Mouse (Mus musculus) left cerebral cortex, adult 2 months (tissue): Measurements from ENCODE around the gene Crkl. TPM values are rescaled to one million over a fixed set of nuclear protein-coding genes. Genes with fewer than 3 reads are reported as not detected.

Experiments
- DNase-seq, 2 experiments: peaks; one replicate each; pipeline ENCODE4 v3.0.0; 2021 to 2022; ENCODE audit warnings: low spot score in 2 of 2, mixed read lengths in 1 of 2; ENCODE audit errors: extremely low spot score in 1 of 2
- H3K27ac ChIP-seq: fragments of 200-600 bp; 2 replicates; pipeline ENCODE4 v1.8.1; 2022
- H3K4me3 ChIP-seq: fragments of 200-600 bp; 2 replicates; pipeline ENCODE4 v1.8.1; 2022
- CTCF ChIP-seq: fragments of 200-600 bp; IDR thresholded peaks from 2 replicates; pipeline ENCODE4 v1.8.1; 2022; ENCODE audit warnings: antibody characterized with exemption, mild to moderate bottlenecking, moderate library complexity
- intact Hi-C: fragments of 180-260 bp; cut with DNase I; formaldehyde crosslinking; loops from one replicate; pipeline ENCODE4 v1.15.1; 2025
- total RNA-seq, 2 experiments: library from RNA; stranded (reverse); gene quantifications; 2 replicates each; pipeline ENCODE4 v1.2.3; 2021

The Crkl gene
- total RNA-seq, 2 experiments from 2014 or later: 31.9 to 36.7 TPM

DNA sequence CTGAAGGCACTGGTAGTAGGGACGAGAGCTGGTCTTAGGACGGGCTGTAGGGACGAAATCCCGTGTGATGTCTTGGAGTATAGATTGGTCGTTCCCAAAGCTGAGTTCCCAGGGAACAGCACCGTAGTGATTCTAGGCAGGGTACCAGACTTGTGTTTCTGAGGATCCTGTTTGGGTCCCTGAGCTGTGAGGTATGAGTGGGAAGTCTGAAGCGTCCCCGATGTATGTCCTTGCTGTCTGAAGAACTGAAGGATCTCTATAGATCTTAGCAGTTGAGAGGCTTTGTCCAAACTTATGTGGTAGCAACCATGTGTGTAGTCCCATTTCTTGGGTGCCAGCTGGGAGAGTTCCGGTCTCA, 57.4 kb downstream of the Crkl start:
- intact Hi-C loops: loop anchor here (5.0 kb wide), 1 partner anchor 37 kb away; no protein-coding TSS in a partner anchor
- H3K27ac ChIP-seq: peak overlapping the region; percentile 98
- peak overlapping the region; percentile 60 for H3K4me3 ChIP-seq
- DNase-seq: no peak
- no peak for TF ChIP-seq CTCF

- H3K4me3 ChIP-seq: peak overlapping the region; percentile 60; the same call in 1 of the 2 replicates
- H3K27ac ChIP-seq: no peak overlapping the region
- no peak for TF ChIP-seq CTCF
- DNase-seq: no peak
- intact Hi-C loops: no loop called here
Observed at GRCm38 (mm10) chr16:17510143-17510542, 58.4 kb downstream of the Crkl start.

DNA sequence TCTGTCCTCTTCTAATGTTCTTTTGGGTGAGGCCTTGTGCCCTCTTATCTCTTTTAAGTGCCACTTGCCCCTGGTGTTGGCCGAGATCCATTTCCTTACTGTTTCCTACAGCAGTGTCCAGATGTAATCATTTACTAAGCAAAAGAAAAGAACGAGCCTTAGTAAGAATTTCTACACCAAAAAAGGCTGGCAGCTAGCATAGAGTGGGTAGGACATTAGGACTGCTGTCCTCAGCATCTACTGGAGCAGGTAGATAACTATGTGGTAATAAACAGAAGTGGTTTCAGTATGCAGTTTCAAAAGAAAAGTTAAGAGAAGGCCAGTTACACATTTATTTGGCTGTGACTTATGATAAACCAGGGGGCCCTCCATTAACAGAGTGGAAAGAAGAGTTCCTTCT, 58.9 kb downstream of the Crkl start:
- no peak for DNase-seq
- H3K27ac ChIP-seq: no peak overlapping the region
- intact Hi-C loops: no loop called here
- no peak for TF ChIP-seq CTCF
- H3K4me3 ChIP-seq: no peak overlapping the region

DNA sequence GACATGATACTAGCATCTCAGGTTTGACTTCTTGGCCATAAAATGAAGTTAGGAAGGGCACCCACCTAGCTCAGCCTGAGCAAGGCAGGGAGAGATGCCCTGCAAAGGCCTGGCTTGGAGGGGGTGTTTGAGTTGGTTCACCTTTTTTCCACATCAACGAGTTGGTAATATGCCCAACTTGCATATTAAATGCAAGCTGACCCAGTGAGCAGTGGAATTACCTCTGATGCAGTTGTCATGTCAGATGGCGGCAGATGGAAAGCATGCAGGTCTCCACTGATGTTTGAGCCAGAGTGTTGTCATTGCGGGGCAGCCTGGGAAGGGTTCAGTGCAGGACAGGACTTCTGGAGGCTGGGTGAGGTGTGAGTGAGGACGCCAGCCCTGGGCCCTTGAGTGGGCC, 59.6 kb downstream of the Crkl start:
- Histone ChIP-seq H3K27ac (no peak overlapping the region), H3K4me3 (no peak overlapping the region)
- no peak for TF ChIP-seq CTCF
- DNase-seq: no peak
- intact Hi-C loops: no loop called here

GRCm38 (mm10) chr16:17518910-17519309, 67.1 kb downstream of the Crkl start:
- DNase-seq: no peak
- no peak overlapping the region for H3K27ac ChIP-seq
- no peak overlapping the region for H3K4me3 ChIP-seq
- intact Hi-C loops: no loop called here
- no peak for TF ChIP-seq CTCF

DNA sequence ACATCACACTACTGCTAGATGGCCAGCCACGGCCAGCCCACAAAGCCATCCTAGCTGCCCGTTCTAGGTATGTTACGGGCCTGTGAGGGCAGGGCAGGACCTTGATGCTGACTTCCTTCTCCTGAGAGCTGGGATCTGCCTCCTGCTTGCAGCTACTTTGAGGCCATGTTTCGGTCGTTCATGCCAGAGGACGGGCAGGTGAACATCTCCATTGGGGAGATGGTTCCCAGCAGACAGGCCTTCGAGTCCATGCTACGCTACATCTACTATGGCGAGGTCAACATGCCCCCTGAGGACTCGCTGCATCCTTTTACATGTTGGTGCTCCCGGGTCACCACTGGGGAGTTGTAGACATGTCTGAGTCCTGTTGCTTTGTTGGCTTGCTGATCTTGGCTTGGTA, 72.4 kb downstream of the Crkl start:
- intact Hi-C loops: no loop called here
- TF ChIP-seq CTCF: no peak
- H3K27ac ChIP-seq: no peak overlapping the region
- no peak overlapping the region for H3K4me3 ChIP-seq
- no peak for DNase-seq

DNA sequence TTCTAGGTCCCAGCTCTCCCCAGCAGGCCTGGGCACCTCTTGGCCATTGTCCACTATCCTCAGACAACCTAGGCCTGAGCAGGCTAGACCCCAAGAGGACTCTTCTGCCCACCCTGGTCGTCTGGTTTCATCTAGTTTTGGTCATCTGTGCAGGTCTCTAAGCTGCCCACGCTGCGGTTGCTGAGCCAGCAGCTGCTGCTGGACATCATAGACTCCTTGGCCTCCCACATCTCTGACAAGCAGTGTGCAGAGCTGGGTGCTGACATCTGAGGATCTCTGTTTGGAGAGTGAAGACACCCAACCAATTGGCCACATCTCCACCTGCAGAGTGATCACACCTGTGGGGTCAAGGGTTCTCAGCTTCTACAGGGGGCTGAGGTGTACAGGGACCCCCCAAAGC, 73.7 kb downstream of the Crkl start:
- DNase-seq: no peak
- no peak overlapping the region for H3K27ac ChIP-seq
- no peak for TF ChIP-seq CTCF
- intact Hi-C loops: no loop called here
- H3K4me3 ChIP-seq: no peak overlapping the region

- DNase-seq: no peak
- TF ChIP-seq CTCF: no peak
- intact Hi-C loops: no loop called here
- Histone ChIP-seq H3K27ac (no peak overlapping the region), H3K4me3 (no peak overlapping the region)
Observed at GRCm38 (mm10) chr16:17526223-17526622, 74.4 kb downstream of the Crkl start.

DNA sequence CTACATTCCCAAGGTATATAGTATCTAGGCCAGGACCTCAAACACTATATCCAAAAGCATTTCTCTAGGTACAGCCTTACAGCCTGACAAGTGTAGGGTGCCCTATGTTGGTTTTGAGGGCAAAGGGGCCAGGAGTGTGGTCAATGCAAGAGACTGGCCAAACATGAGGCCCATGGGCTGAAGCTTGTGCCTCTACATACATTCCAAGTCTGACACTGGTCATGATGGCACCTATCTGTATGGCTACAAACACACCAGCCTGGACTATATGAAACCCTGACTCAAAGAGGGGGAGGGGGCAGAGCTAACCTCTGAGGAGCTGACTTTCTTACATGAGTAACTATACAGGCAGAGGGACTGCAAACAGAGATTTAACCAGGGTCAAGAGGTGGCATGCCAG, 75.8 kb downstream of the Crkl start:
- intact Hi-C loops: no loop called here
- DNase-seq: no peak
- no peak overlapping the region for H3K4me3 ChIP-seq
- TF ChIP-seq CTCF: no peak
- no peak overlapping the region for H3K27ac ChIP-seq

DNA sequence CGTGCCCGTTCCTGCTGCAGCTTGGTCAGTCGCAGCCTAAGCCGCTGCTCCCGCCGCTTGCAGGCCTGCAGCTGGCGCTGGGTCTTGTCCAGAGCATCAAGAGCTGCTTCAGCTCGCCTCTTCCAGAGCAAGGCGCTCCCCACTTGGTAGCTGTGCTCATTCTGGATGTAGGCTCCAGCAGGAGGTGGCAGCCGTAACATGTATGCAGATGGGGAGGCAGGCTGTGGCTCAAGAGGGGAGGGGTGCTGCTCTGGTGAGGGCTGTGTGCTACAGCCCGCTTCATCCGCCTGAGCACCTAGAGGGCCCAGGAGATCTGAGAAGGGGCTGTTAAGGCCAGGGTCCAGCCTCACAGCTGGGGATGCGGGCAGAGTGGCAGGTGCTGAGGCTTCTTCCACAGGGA, 76.5 kb downstream of the Crkl start:
- TF ChIP-seq CTCF: no peak
- no peak for DNase-seq
- intact Hi-C loops: no loop called here
- Histone ChIP-seq H3K27ac (no peak overlapping the region), H3K4me3 (no peak overlapping the region)

DNA sequence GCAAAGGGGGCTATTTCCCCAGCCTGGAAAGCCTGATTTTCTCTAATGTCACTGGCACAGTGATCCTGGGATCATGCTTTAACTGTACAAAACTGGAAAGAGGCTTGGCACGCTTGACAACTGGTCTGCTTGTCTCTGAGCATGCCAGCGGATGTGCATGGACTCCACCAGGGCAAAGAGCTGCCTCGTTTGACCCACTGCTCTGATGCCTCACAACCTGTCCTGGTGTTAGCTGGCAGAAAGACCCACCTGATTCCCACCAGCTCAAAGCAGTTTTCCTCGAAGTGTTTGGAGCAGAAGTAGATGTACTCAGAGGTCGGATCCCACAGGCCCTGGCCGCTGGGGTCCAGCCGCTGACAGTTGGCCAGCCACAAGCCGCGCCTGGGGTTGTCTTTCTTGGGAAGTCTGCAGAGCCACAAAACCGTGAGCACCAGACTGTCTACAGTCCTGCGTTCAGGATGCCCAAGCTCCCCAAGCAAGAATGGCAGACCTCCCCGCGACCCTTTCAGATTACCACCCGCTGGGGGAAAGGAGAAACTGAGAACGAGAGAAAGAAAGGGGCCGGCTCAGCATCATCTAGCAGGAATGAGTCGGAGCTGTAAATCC, 78.3 kb downstream of the Crkl start:
- DNase-seq: no peak
- Histone ChIP-seq H3K27ac (peak overlapping the region; percentile 95), H3K4me3 (peak overlapping the region; percentile 61)
- TF ChIP-seq CTCF: no peak
- intact Hi-C loops: loop anchor here (5.0 kb wide), 3 partner anchors 58 to 123 kb away; partner anchors contain the start of genes Crkl, Pi4ka and Snap29

DNA sequence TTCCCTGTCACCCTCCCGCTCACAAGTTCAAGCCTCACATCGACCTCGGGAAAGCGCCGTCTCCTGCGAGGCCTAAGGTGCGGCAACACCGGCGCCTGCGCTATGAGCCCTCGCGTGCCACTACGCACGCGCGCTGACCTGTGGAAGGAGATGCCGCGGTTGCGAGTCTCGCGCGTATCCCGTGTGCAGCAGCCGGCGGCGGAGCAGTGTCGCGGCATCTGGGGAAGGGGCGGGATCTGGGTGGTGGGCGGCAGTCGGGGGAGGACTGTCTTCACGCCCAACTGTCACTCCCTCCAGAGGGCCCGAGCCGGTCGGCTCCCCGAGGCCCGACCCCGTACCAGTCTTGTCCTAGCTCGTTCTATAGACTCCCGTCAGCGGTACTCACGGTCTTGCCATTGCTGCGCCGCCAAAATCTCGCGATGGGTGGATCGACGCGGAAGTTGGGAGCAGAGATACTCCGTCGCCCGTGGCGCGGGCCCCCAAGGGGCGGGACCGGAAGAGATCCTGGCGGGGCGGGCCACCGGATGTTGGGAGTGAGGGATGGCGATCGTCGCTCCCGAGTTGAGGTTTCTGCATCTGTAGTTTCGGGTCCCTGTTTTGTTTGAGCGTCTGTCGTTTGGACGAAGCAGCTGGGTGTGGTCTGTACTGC, 79.0 kb downstream of the Crkl start, which contains the start of gene Thap7:
TSS of gene Thap7 (minus strand) at position 497 of the 649 bp plus-strand sequence.
- Histone ChIP-seq H3K27ac (peak within 1 kb of the TSS; percentile 95), H3K4me3 (peak within 1 kb of the TSS; percentile 61)
- peak; percentile 93 to 95 for DNase-seq
- no peak for TF ChIP-seq CTCF
- intact Hi-C loops: loop anchor here (5.0 kb wide), 3 partner anchors 58 to 123 kb away; partner anchors contain the start of genes Crkl, Pi4ka and Snap29

GRCm38 (mm10) chr16:17532271-17532670, 80.5 kb downstream of the Crkl start:
- TF ChIP-seq CTCF: peak; percentile 25
- Histone ChIP-seq H3K4me3 (no peak overlapping the region), H3K27ac (no peak overlapping the region)
- no peak for DNase-seq
- intact Hi-C loops: loop anchor here (5.0 kb wide), 3 partner anchors 60 to 125 kb away; partner anchors contain the start of genes Crkl, Pi4ka and Snap29
